Mouse (Mus musculus): ENCODE results near the gene Nme8.

Gene Nme8

DNA sequence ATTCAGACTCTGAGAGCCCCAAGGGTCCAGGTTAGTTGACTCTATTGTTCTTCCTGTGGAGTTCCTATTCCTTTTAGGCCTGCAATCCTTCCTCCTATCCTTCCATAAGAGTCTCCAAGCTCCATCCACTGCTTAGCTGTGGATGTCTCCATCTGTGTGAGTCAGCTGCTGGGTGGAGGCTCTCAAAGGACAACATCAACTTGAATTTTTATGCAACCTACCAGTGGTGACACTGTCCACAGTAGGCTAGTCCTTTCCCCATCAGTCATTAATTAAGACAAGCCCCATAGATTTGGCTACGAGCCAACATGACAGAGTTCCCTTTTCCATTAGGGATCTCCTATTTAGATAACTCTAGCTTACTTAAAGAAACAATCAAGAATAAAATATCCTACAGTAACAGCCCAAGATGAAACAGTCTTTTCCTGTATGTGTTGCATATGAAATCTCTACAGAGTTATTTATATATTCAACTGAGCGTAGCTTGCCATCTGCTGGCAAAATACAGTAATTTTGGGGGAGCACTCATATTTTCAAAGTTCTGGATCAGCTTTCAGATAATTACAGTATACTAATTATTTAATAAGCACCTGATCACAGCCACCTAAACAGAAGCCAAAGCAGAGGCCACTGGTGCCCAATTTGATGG is 57.3 kb downstream of the Nme8 start:
- no peak for DNase-seq

DNA sequence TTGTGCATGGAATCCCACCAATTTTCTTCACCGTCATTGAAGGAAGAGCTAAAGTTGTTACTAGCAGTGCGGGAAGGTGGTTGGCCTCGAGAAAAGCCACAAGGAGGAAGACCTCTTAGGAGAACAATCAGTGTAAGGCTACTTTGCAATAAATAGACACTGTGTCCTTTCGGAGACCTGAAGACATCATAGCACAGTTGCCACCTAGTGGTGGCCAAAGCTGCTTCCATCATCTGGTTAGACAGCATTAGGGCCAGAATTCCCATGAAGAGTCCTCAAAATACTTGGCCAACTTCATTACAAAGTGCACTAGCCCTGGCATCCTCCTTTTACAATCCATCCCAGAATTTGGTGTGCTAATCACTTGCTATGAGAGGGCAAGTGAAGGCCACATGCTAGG is 61.5 kb downstream of the Nme8 start:
- DNase-seq = peak in 1 of 2 experiments; percentile 15

DNA sequence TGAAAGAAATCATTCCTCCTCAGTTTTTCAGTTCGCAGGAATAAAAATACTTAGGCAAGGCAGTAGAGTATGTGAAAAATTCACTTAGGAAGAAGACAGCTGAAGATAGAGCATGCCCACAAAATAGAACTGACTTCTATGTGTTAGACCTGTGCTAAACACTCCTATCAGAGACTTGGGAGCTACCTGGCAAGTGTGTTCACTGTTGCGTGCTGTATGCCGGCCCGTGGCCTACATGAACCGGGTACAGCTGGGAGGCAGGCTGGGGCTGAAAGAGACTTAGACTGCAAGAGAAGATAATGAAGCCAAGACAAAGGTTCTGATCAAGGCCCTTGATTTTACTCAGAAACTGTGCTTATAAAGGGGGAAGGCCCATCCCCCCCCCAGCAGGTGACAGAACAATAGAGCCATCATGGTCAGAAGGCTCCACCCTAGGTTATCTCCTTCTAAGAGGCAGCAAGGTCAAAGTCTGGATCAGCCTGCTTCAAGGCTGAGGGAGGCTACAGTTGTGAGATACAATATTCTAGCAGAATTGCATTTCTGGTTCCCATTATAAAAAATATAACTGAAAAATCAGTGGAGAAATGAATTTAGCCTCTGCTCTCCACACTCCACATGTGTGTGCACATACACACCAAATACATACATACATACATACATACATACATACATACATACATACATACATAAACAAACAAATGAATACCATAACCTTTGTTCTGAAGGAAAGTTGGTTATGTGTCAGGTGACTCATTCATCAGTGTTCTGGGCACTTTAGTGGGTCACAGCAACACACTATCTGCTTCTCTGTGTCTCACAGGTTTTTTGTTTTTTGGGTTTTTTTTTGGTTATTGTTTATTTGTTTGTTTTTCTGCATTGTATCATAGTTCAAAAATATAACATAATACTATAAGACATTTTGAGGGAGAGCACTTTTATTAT is 66.6 kb downstream of the Nme8 start:
- DNase-seq = no peak

DNA sequence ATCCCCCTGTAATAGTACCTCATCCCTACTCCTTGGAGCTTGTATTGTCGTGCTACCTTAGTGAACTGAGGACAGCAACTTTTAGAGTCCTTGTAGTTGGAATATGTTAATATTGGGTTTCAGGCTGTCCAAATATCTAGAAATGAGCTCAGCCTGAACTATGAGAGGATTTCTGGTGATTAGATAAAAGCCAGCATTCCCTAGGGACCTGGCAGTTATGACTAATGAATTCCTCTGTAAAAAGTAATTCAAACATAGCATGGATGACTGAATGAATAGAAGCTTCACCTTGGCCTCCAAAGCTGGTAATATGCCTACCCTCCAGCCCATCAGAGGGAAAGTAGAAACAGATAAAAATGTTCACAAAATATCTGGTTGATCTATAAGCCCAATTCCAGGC is 71.1 kb downstream of the Nme8 start:
- no peak for DNase-seq

DNA sequence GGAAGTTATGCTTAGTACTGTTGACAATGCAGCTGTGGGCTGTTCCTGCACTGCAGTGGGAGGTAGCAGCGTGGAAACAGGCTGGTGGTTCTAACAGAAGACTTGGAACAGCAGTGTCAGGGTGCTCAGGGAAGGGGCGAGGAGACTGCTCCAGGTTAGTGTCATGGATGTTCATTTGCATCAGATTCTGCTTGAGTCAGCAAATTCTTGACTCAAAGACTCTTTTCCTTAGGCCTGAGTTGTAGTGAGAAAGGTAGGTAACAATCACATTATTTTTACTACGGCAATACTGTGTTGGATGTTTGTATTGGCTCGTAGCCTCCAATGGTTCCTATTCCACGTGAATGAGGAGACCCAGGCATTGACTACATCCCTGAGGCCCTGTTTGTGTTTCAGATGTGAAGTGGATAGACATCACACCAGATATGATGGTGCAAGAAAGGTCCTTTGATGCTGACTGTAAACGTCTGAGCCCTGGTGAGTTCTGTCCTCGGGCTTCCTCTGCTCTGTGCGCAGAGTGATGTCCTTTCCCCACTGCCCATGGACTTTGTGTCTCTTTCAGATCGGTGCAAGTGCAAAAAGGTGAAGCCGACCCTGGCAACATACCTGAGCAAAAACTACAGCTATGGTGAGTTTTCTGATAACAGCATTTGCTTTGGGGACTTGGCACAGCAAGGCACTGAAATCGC is 72.8 kb downstream of the Nme8 start:
- no peak for DNase-seq

DNA sequence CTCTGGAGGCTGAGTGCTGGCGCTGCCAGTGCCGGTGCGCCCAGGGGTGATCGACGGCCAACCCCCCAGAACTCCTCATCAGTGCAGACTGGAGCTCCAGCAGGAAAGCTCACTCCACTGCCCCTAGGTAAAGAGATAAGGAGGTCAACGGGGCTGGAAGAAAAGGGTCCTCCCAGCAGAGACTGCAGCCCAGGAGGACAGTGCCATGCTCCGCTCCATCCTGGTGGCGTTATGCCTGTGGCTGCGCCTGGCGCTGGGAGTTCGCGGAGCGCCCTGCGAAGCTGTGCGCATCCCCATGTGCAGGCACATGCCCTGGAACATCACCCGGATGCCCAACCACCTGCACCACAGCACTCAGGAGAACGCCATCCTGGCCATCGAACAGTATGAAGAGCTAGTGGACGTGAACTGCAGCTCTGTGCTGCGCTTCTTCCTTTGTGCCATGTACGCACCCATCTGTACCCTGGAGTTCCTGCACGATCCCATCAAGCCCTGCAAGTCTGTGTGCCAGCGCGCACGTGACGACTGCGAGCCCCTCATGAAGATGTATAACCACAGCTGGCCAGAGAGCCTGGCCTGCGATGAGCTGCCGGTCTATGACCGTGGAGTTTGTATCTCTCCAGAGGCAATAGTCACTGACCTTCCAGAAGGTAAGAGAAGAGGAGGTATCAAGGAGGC is 74.2 kb downstream of the Nme8 start:
- no peak for DNase-seq

DNA sequence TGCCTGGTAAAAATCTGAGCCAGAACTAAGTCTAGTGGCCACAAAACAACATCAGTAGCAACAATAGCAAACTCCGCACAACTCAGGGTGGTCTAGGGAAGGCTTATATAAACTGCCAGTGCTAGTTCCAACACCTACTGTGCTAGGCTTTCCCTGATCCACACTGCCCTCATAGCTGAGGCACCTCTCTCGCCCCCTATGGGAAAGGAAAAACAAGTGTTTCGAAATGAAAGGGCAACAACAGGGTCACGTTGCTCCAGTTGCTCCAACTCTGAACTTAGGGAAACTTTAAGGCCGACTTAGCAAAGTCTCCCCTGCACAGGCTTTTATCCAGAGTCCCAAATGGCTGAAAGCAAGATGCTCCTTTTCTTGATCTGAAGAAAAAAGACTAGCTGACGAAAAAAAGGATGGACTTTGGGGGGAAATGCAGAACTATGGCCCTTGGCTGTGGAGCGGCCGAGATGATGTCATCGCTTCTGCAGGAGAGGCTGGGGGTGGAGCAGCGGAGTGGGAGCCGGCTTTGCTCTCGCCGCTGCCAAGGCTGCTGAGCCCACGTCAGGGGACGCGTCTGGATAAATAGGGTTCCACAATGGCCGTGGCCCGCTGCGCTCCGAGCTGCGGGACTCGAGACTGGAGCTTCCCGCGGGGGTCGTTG is 74.9 kb downstream of the Nme8 start, which contains the start of gene Sfrp4:
TSS of gene Sfrp4 (plus strand) at position 532 of the 655 bp plus-strand sequence.
- DNase-seq = no peak

DNA sequence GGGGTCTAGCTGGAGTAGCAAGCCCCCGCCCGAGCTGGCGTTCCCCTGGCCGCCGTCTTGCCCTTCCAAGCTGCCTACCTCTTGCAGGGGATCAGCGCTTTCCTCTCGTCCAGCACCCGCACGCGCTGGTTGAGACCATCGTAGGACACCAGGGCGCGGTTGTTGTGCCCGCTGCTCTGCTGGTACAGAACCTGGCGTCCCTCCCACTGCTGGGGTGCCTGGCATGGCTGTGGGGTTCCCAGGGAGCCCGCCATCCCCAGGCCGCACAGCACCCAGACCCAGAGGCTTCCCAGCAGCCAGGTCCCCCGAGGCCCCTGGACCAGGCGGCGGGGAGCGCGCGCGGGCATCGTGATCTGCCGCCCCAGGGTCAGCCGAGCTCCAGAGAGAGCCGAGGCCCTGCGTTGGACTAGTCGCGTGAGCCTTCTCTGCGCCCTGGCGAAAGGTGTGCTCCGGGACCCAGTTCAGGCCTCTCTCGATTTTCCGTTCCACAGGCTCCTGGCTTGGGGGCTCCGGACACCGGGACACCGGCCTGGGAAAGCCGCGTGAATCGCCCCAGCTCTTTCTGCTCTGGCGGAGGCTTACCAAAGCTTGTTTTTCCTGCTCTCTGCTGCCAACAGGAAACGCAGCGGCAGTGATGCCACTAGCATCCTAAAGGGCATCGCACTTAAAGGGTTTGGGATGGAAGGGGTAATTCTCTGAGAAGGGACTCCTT is 78.2 kb downstream of the Nme8 start, which contains the start of gene Epdr1:
TSS of gene Epdr1 (minus strand) at position 712 of the 712 bp plus-strand sequence.
- DNase-seq = peak; percentile 6 to 50

DNA sequence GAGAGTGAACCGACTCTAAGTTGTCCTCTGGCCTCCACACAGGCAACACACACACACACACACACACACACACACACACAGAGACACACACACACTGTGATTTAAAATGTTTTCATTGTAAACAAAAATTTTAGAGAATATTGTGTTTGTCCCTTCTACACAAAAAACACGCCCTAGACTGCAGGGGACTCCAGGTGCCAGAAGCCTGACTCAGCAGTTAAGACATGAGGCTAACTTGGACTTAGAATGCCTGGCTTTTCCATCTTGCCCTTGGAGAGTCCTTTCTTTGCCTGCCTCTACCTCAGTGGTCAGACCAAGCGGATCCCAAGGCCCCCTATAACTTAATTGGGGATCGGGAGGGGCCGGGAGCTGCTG is 78.8 kb downstream of the Nme8 start:
- DNase-seq = no peak

DNA sequence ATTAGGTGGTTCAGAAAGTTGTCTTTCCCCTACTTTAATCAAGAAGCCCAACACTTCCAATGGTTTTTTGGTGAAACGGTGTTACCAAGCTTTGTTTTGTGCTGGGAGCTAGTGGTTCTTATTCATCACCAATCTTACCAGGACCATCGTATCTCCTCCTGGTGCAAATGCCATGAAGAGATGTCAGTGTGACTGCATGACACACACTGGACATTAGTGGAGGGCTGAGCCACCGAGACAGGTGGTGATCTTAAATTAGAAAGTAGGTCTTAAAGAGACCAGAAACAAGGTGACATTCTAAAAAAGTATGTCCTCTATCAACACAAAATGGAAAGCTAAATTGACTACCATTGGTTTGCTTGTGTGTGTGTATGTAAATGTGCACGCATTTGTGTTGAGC is 79.5 kb downstream of the Nme8 start:
- no peak for DNase-seq

DNA sequence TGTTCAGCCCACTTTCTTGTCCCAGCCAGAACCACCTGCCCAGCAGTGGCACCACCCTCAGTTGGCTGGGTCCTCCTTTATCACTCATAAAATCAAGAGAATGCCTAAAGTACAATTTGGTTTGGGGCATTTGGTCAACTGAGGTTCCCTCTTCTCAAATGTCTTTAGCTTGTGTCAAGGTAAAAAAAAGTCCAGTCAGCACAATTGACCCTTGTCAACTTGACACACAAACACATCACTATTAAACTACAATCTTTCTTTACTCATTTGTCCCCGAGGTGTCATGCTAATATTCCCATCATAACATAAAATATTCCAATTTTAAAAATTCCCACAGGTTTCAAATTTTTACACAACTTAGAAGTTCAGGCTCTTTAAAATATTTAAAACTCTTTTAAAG is 83.3 kb downstream of the Nme8 start:
- no peak for DNase-seq

DNA sequence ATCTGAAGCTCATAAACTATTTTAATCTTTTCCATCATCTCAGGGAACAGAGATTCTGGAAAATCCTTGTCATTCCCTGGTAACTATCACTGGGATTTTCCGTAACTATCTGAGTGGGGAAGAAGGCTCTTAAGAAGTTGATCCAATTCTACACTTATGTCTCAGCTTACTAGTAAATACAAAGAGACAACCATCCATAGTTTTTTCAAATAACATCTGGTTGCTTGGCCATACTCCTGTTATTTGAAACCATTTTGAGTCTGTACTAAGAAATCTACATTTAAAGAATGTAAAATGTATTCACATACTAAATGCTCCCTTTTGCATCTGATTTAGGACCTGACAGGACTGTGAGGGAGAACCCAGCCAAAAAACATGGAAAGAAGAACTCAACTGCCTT is 84.2 kb downstream of the Nme8 start:
- DNase-seq = no peak

DNA sequence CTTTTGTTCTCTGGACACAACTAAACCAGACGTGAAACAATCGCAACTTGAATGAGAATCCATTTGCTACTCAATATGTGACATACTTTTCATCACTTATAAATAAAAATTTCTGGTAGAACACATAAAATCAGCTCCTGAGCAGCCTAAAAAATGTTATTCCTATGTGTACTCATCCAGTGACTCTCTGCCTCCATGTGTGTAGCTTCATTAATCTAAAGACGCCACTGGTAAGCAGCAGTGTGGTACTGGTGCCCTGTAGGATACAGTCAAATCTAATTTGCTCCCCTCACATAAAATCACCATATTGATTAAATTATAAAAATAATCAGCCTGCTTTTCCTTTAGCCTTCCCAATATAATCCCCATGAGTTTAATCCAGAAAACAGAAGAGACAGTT is 84.6 kb downstream of the Nme8 start:
- DNase-seq = no peak

DNA sequence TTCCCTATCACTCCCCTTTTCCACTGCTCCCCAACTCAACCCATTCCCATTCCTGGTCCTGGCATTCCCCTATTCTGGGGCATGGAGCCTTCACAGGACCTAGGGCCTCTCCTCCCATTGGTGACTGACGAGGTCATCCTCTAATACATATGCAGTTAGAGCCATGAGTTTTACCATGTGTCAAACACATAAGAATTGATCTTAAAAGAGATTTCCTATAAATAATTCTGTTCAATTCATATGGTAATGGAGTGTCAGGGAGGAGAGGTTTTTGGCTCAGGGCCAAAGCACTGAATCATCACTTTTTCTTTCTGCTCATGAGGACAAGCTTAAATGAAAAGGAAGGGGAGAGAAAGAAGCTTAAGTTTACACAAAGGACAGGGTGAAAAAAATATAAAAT is 85.2 kb downstream of the Nme8 start:
- DNase-seq = no peak

DNA sequence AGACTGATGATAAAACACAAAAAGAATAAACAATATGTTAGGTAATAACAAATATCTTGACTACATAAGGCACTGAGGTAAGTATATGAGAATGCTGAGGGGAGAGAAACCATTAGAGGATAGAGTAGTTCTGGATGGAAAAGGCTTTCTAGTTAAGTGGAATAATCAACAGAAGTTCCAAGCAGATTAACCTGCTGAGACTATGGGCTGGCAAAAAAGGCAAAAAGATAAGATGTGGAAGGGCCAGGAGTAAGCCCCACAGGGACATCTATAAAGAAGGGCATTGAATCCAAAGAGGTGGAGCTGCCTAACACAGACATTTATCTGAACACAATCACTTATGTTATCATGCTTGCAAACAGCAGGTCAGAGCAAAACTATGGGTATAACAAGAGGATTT is 89.5 kb downstream of the Nme8 start:
- DNase-seq = no peak

DNA sequence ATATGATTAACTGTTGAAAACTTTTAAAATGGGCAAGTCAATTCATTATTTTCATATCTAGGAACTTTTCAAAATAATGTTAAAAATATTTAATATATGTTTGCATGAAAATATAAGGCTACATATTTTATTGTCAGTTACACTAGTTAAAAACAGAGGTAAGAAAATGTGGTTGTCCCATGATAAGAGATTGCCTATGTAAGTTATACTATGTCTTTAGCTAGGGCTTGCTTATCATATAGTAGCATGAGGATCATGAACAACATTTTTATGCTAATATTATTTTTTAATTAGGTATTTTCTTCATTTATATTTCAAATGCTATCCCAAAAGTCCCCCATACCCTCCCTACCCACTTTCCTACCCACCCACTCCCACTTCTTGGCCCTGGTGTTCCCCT is 92.7 kb downstream of the Nme8 start:
- no peak for DNase-seq

DNA sequence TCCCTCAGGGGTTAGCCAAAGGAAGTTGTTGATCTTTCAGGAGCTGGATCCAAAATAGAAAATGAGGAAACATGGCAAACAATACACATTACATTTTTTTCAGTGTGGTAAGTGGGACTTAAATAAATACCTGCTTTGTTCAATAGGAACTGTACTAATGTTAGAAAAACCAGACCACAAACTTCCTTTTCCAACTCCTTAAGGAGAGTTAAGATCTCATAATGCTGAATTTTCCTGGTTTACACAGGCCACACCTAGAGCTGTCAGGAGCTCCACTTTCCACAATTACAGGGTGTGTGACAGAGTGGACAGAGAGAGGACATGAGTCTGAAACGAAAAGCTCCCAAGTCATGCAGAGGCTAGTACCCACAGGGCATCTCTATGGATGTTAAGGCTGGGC is 93.9 kb downstream of the Nme8 start:
- no peak for DNase-seq

DNA sequence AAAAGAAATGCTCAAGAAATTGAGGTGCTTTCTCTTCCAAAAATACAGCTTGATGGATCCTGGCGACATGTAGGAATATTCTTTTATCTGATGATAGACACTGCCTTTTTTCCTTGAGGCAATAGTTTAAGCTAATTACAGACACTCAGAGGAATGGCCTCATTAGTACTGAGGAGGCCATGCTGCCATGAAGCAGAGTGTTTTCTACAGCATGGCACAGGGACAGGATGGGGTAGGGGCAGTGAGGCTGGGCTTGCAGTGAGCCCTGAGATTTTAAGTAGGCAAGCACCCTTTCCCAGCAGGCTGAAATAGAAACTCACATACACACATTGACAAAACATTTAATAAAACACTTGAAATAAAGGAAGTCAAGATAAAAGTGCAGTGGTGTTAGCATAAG is 95.1 kb downstream of the Nme8 start:
- no peak for DNase-seq

DNA sequence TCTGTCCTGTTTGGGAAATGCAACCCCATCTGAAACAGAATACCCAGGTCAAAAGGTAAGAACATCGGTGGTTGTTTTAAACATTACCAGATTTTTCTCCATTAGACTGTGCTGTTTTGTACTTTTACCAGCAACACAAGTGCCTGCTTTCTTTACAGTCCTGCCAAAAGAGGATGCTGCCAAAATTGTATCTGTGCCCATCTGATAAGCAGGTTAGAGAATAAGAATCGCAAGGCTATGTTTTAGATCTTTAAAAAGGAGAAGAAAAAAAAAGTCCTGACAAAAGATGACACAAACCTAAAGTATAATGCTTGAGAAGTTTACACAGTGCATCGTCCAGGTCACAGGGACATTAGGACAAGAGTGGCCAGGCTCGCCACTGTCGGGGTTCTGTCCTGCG is 98.4 kb downstream of the Nme8 start:
- DNase-seq = no peak

DNA sequence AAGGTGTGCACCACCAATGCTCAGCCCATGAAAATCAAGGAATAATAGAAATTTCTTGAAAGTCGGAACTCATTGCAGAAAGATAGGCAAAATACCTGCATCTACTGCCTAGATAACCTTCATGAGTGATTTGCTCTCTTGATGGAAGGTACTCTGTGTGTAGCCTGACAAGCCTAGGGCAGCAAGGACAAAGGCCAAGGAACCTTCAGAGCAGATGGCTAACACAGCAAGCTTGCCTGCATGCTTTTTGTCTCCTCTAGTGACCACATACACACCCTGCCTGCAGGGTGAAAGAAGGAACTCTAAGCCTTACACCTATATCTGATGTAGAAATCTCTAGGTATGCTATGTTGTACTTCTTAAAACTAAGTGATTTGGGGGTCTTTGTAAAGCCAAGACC is 102.5 kb downstream of the Nme8 start:
- no peak for DNase-seq

Measured in kidney, adult 8-10 months (tissue).